9 mouse cellular contexts compared by ENCODE assay signal in the genomic region with DNA sequence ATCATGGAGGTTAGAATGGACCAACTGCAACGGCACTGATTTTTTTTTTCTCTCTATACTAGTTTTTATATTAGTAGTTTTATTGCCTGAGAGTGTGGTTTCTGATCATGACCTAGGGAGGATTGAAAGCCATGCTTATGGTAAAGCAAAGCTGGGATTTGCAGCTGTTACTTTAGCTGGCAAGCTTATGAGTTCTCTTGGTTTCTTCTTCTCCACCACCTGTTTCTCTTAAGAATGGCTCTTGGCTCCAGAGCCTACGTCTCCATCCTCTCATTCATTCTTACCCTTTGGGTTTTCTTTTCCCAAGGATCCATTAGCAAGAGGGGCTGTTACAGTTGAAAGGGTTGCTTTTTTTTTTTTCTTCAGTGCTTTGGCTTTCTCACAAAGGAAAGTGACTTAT. TPM values are rescaled to one million over a fixed set of nuclear protein-coding genes. Genes with fewer than 3 reads are reported as not detected.
A peak's percentile ranks its signal among the peaks of the same experiment; 100 is the strongest.
DNase-seq lines count a peak whose midpoint lies in the region; ATAC-seq and TF ChIP-seq lines count a peak whose summit lies in the region.
"Had no signal": no experiment of that assay in that cellular context is flagged by ENCODE, and none has a peak within 500 bp of the region (broad histone marks: within the 10 kb centered on the region; RNA-seq: fewer than 3 reads in every experiment).

No protein-coding gene starts in this region.

- peak overlapping the region; percentile 99 for H3K4me3 ChIP-seq in heart, embryonic 10.5 days
- H3K4me3 ChIP-seq in MEL (ENCODE audit: control insufficient read depth in 1 of 2, insufficient read depth in 1 of 2, low read depth in 2 of 2, low read length in 2 of 2) = peak overlapping the region; percentile 83 to 95
- H3K4me3 ChIP-seq in hindbrain, embryonic 12.5 days = peak overlapping the region; percentile 96
- H3K4me3 ChIP-seq in midbrain, embryonic 10.5 days = peak overlapping the region; percentile 99

- TF ChIP-seq CTCF in MEL (IDR thresholded peaks at IDR 0.05 in 2 of 3, conservative IDR thresholded peaks at IDR 0.05 in 1 of 3; ENCODE audit: control insufficient read depth in 1 of 3, insufficient read depth in 1 of 3, low read depth in 2 of 3, low read length in 3 of 3, poor library complexity in 1 of 3, severe bottlenecking in 1 of 3) = no peak

- 65% methylated on average over 2 of the region's 2 CpGs for WGBS in heart, embryonic 10.5 days
- 52% methylated on average over 2 of the region's 2 CpGs for WGBS in hindbrain, embryonic 12.5 days
- WGBS in midbrain, embryonic 10.5 days = 54% methylated on average over 2 of the region's 2 CpGs

- intact Hi-C loops in heart, postnatal 36 days (cut with DNase I) = loop anchor here (1.0 to 5.0 kb wide), 3 partner anchors 25 to 76 kb away; a partner anchor contains a TSS

- H3K9me3 ChIP-seq in heart, embryonic 10.5 days = no peaks in the 10 kb centered on the region
- H3K9me3 ChIP-seq in MEL (replicated peaks; ENCODE audit: insufficient read depth, low read length) = no peaks in the 10 kb centered on the region
- no peaks in the 10 kb centered on the region for H3K9me3 ChIP-seq in hindbrain, embryonic 12.5 days (replicated peaks)
- H3K9me3 ChIP-seq in midbrain, embryonic 10.5 days (replicated peaks) = no peaks in the 10 kb centered on the region

- H3K36me3 ChIP-seq in heart, embryonic 10.5 days = peaks cover 3% of the 10 kb centered on the region; the same call in 1 of the 2 replicates
- H3K36me3 ChIP-seq in MEL (ENCODE audit: control insufficient read depth in 1 of 2, insufficient read depth in 2 of 2, low read length in 2 of 2) = peaks cover 9 to 52% of the 10 kb centered on the region in 2 experiments
- no peaks in the 10 kb centered on the region for H3K36me3 ChIP-seq in hindbrain, embryonic 12.5 days
- peaks cover 12% of the 10 kb centered on the region for H3K36me3 ChIP-seq in midbrain, embryonic 10.5 days

- TF ChIP-seq EP300 in MEL (IDR thresholded peaks at IDR 0.05; ENCODE audit: low read depth in 1 of 2, low read length in 2 of 2) = no peak

- H3K27ac ChIP-seq in heart, embryonic 10.5 days = no peak overlapping the region
- no peak overlapping the region for H3K27ac ChIP-seq in MEL (ENCODE audit: control insufficient read depth, low read depth, low read length)
- no peak overlapping the region for H3K27ac ChIP-seq in hindbrain, embryonic 12.5 days
- no peak overlapping the region for H3K27ac ChIP-seq in midbrain, embryonic 10.5 days (replicated peaks)

- H3K4me1 ChIP-seq in heart, embryonic 10.5 days = peaks cover 25% of the 10 kb centered on the region
- peaks cover 14% of the 10 kb centered on the region in 2 experiments for H3K4me1 ChIP-seq in MEL (ENCODE audit: control insufficient read depth in 1 of 2, insufficient read depth in 2 of 2, low read length in 2 of 2)
- peaks cover 26% of the 10 kb centered on the region for H3K4me1 ChIP-seq in hindbrain, embryonic 12.5 days
- H3K4me1 ChIP-seq in midbrain, embryonic 10.5 days = peaks cover 31% of the 10 kb centered on the region

- H3K4me2 ChIP-seq in hindbrain, embryonic 12.5 days (replicated peaks) = peak overlapping the region; percentile 67

- no peak for TF ChIP-seq POLR2A in MEL (IDR thresholded peaks at IDR 0.05; ENCODE audit: control insufficient read depth in 1 of 2, insufficient read depth in 1 of 2, low read depth in 1 of 2, low read length in 2 of 2, poor library complexity in 1 of 2)

- TF ChIP-seq RAD21 in MEL (IDR thresholded peaks at IDR 0.05; ENCODE audit: low read depth, low read length) = no peak

- H3K79me2 ChIP-seq in MEL (ENCODE audit: control insufficient read depth, insufficient read depth, low read length, poor library complexity) = peaks cover 64% of the 10 kb centered on the region

- H3K9ac ChIP-seq in MEL (ENCODE audit: control insufficient read depth, low read depth, low read length, poor library complexity, severe bottlenecking) = peak overlapping the region; percentile 100
- no peak overlapping the region for H3K9ac ChIP-seq in hindbrain, embryonic 12.5 days

- no peak for ATAC-seq in hindbrain, embryonic 12.5 days (ENCODE audit: low FRiP score)

- H3K27me3 ChIP-seq in heart, embryonic 10.5 days (ENCODE audit: insufficient read depth, poor library complexity, severe bottlenecking) = no peaks in the 10 kb centered on the region
- no peaks in the 10 kb centered on the region for H3K27me3 ChIP-seq in MEL (ENCODE audit: control insufficient read depth in 1 of 2, insufficient read depth in 2 of 2, low read length in 2 of 2)
- no peaks in the 10 kb centered on the region for H3K27me3 ChIP-seq in hindbrain, embryonic 12.5 days
- H3K27me3 ChIP-seq in midbrain, embryonic 10.5 days (ENCODE audit: low read depth, poor library complexity, severe bottlenecking) = no peaks in the 10 kb centered on the region

- DNase-seq in heart, embryonic 10.5 days (ENCODE audit: low spot score) = no peak
- DNase-seq in heart, postnatal 36 days = no peak
- DNase-seq in MEL (ENCODE audit: low read depth, low spot score) = no peak
- no peak for DNase-seq in midbrain, embryonic 10.5 days (ENCODE audit: low spot score)
- DNase-seq in urinary bladder, postnatal 10 days (ENCODE audit: low spot score) = no peak
- no peak for DNase-seq in spleen, postnatal 36 days (ENCODE audit: low spot score in 2 of 2)
- no peak for DNase-seq in layer of hippocampus, postnatal 10 days (ENCODE audit: low spot score in 2 of 2)
- DNase-seq: kidney, adult 18-20 months had no signal

TF ChIP-seq in MEL, 35 proteins besides CTCF, POLR2A, EP300 and RAD21 (continues in another document):
- TF ChIP-seq CHD1 (IDR thresholded peaks at IDR 0.05; ENCODE audit: low read depth, low read length) = no peak
- TF ChIP-seq USF2 (IDR thresholded peaks at IDR 0.05; ENCODE audit: borderline replicate concordance in 1 of 2, insufficient read depth in 1 of 2, low read depth in 1 of 2, low read length in 2 of 2) = no peak
- no peak for TF ChIP-seq NELFE (IDR thresholded peaks at IDR 0.05; ENCODE audit: low read depth, low read length)
- no peak for TF ChIP-seq ZKSCAN1 (IDR thresholded peaks at IDR 0.05; ENCODE audit: low read depth, low read length)
- no peak for TF ChIP-seq NRF1 (IDR thresholded peaks at IDR 0.05; ENCODE audit: insufficient read depth, low read depth, low read length, poor library complexity, severe bottlenecking)
- TF ChIP-seq POLR2AphosphoS5 (IDR thresholded peaks at IDR 0.05; ENCODE audit: borderline replicate concordance, low read depth, low read length) = no peak
- no peak for TF ChIP-seq TBP (IDR thresholded peaks at IDR 0.05; ENCODE audit: low read depth, low read length)
- no peak for TF ChIP-seq MAZ (IDR thresholded peaks at IDR 0.05; ENCODE audit: low read depth, low read length)
- TF ChIP-seq ELF1 (IDR thresholded peaks at IDR 0.05; ENCODE audit: low read depth, low read length) = no peak
- no peak for TF ChIP-seq ZC3H11A (IDR thresholded peaks at IDR 0.05; ENCODE audit: low read depth, low read length)
- no peak for TF ChIP-seq TAL1 (IDR thresholded peaks at IDR 0.05; ENCODE audit: low read length)
- TF ChIP-seq CHD2 (IDR thresholded peaks at IDR 0.05; ENCODE audit: low read length) = no peak
- no peak for TF ChIP-seq ZNF384 (IDR thresholded peaks at IDR 0.05; ENCODE audit: low read depth, low read length)
- TF ChIP-seq KAT2A (conservative IDR thresholded peaks at IDR 0.05; ENCODE audit: low read depth, low read length) = no peak
- TF ChIP-seq SMC3 (IDR thresholded peaks at IDR 0.05; ENCODE audit: low read depth, low read length) = no peak

RNA-seq across cellular contexts. Expression of a gene that starts 1.6 kb away (rescaled TPM):
- polyA plus RNA-seq in heart, embryonic 10.5 days (2016; fragmentation: Nextera tagmentation; extraction: Ambion mirVana) = 128 and 155 TPM in 2 replicates
- total RNA-seq in heart, postnatal 36 days (2021) = 10 to 100 TPM; 72.6 to 75.3 TPM
- total RNA-seq in MEL (2012; rRNA removed) = 46.2 and 49.6 TPM in 2 replicates
- polyA plus RNA-seq in MEL (2012; ENCODE audit: insufficient read depth in 1 of 2, insufficient read length in 2 of 2, low read depth in 1 of 2, low replicate concordance in 2 of 2, missing spikeins in 1 of 2) = 100 to 1,000 TPM in 1 of 2 experiments, 10 to 100 TPM in 1; 82.3 to 212 TPM
- 146 and 151 TPM in 2 replicates for polyA plus RNA-seq in hindbrain, embryonic 12.5 days (2016; fragmentation: Nextera tagmentation; extraction: Ambion mirVana)
- 148 and 158 TPM in 2 replicates for polyA plus RNA-seq in midbrain, embryonic 10.5 days (2016; fragmentation: Nextera tagmentation; extraction: Ambion mirVana)
- 100 to 1,000 TPM; 109 to 116 TPM for total RNA-seq in layer of hippocampus, postnatal 10 days (2021)

RNA-seq across cellular contexts. Expression of a gene that starts 37.1 kb away (rescaled TPM):
- 276 and 329 TPM in 2 replicates for polyA plus RNA-seq in heart, embryonic 10.5 days (2016; fragmentation: Nextera tagmentation; extraction: Ambion mirVana)
- total RNA-seq in heart, postnatal 36 days (2021) = 100 to 1,000 TPM; 797 to 891 TPM
- 134 and 137 TPM in 2 replicates for total RNA-seq in MEL (2012; rRNA removed)
- 100 to 1,000 TPM in 1 of 2 experiments, not detected in 1; 193 TPM for polyA plus RNA-seq in MEL (2012; ENCODE audit: insufficient read depth in 1 of 2, insufficient read length in 2 of 2, low read depth in 1 of 2, low replicate concordance in 2 of 2, missing spikeins in 1 of 2)
- 182 and 188 TPM in 2 replicates for polyA plus RNA-seq in hindbrain, embryonic 12.5 days (2016; fragmentation: Nextera tagmentation; extraction: Ambion mirVana)
- polyA plus RNA-seq in midbrain, embryonic 10.5 days (2016; fragmentation: Nextera tagmentation; extraction: Ambion mirVana) = 194 and 199 TPM in 2 replicates
- 100 to 1,000 TPM; 224 to 227 TPM for total RNA-seq in layer of hippocampus, postnatal 10 days (2021)

RNA-seq across cellular contexts. Expression of a gene that starts 37.2 kb away (rescaled TPM):
- polyA plus RNA-seq in heart, embryonic 10.5 days (2016; fragmentation: Nextera tagmentation; extraction: Ambion mirVana) = 33.2 and 42.2 TPM in 2 replicates
- 10 to 100 TPM; 22.1 to 23.8 TPM for total RNA-seq in heart, postnatal 36 days (2021)
- 18.0 and 21.9 TPM in 2 replicates for total RNA-seq in MEL (2012; rRNA removed)
- polyA plus RNA-seq in MEL (2012; ENCODE audit: insufficient read depth in 1 of 2, insufficient read length in 2 of 2, low read depth in 1 of 2, low replicate concordance in 2 of 2, missing spikeins in 1 of 2) = 10 to 100 TPM in 1 of 2 experiments, not detected in 1; 23.1 TPM
- 49.8 and 56.6 TPM in 2 replicates for polyA plus RNA-seq in hindbrain, embryonic 12.5 days (2016; fragmentation: Nextera tagmentation; extraction: Ambion mirVana)
- polyA plus RNA-seq in midbrain, embryonic 10.5 days (2016; fragmentation: Nextera tagmentation; extraction: Ambion mirVana) = 57.8 and 58.6 TPM in 2 replicates
- total RNA-seq in layer of hippocampus, postnatal 10 days (2021) = 10 to 100 TPM; 30.9 to 34.9 TPM

RNA-seq across cellular contexts. Expression of a gene that starts 56.1 kb away (rescaled TPM):
- 8.6 and 11.1 TPM in 2 replicates for polyA plus RNA-seq in heart, embryonic 10.5 days (2016; fragmentation: Nextera tagmentation; extraction: Ambion mirVana)
- total RNA-seq in heart, postnatal 36 days (2021) = 1 to 10 TPM; 2.6 to 5.1 TPM
- not detected in 2 replicates for total RNA-seq in MEL (2012; rRNA removed)
- polyA plus RNA-seq in MEL (2012; ENCODE audit: insufficient read depth in 1 of 2, insufficient read length in 2 of 2, low read depth in 1 of 2, low replicate concordance in 2 of 2, missing spikeins in 1 of 2) = not detected
- 55.5 and 58.3 TPM in 2 replicates for polyA plus RNA-seq in hindbrain, embryonic 12.5 days (2016; fragmentation: Nextera tagmentation; extraction: Ambion mirVana)
- 2.3 and 3.8 TPM in 2 replicates for polyA plus RNA-seq in midbrain, embryonic 10.5 days (2016; fragmentation: Nextera tagmentation; extraction: Ambion mirVana)
- 100 to 1,000 TPM; 157 to 186 TPM for total RNA-seq in layer of hippocampus, postnatal 10 days (2021)
